Mouse (Mus musculus) 3T3-L1 (cell line): Measurements from ENCODE around the gene Trim14.
A peak's percentile ranks its signal among the peaks of the same experiment; 100 is the strongest.

Source experiments
- DNase-seq: peaks from one replicate; pipeline ENCODE4 v3.0.0-alpha.2; 2015; ENCODE audit warnings: low read depth, low spot score

The Trim14 gene

GRCm38 (mm10) chr4:46485696-46486417 is 50.1 kb downstream of the Trim14 start:
- peak; percentile 49 for DNase-seq

DNA sequence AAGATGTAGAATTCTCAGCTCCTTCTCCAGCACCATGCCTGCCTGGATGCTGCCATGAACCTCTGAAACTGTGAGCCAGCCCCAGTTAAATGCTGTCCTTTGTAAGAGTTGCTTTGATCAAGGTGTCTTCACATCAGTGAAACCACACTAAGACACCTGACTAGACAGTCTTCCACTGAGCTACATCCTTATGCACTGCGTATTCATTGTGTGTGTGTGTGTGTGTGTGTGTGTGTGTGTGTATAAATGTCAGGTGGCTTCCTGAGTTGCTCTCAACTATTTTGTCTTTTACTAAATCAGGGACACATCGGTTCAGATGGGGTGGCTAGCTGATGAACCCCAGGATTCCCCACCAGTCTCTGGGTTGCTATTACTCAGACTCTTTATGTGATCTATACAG is 56.9 kb downstream of the Trim14 start:
- DNase-seq, result no peak

DNA sequence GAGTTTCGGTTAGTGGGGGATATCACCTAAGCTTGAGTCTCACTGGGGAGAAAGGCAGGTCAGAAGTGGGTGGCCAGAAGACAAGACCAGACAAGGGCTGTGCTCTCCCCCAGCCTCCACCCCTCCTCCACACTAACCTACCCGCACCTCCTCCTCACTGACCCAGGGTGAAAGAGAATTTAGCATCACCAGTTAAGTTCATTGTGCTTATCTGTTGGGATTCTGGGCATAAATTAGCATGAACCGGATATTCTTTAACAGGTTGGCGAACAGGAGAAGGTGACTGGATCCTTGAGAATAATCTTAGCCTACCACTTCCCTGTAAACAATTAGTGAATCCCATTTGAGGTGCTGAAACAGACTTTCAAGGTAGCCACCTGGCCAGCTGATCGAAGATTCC is 60.8 kb downstream of the Trim14 start:
- DNase-seq, result no peak

GRCm38 (mm10) chr4:46465740-46466139 is 70.2 kb downstream of the Trim14 start:
- DNase-seq, result no peak

DNA sequence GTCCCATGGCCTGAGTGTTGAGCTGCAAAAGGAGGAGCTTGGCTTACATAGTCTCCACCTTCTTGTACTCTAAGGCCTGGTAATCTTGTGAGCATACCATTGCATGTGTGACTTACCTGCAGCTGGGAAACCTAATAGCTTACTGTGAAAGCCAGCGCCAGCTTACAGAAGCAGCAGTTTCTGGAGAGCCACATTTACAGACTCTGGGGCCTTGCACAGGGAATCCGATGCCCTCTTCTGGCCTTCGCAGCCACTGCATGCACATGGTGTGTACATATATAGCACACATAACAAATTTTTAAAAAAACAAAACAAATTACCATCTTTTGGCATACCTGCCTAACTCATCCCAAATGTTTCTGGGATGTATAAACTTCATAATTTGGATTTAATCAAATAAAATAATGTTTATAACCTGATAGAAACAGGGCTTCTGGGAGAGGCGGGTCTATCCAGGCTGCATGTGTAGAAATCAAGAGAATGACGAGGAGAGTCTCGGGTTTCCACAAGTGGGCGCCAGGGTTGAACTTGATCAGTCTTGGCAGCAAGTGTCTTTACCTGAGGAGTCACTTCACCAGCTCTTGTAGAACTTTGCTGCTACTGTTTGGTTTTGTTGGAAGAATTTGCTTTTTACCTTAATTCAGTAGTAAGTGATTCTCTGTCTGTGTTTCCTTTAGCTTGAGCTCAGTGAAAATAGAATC is 72.7 kb downstream of the Trim14 start:
- DNase-seq, result peak; percentile 64

DNA sequence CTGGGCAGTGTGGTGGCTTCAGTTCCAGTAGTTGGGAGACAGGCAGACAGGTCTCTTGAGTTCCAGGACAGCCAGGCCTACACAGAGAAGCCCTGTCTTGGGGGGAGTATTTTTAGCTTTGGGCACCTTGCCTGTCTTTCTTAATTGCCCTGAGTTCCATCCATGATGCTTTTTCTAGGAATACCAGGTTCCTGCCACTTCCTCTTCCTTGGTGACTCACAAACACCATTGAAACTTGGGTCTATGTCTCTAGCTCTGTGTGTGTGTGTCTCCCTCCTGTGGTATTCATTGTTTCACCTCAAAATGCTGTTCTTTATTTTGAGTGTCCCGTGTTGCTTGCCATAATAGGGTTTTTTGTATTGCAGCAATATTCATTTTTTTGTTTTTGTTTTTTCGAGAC is 77.5 kb downstream of the Trim14 start:
- peak; percentile 38 for DNase-seq

- DNase-seq, result peak; percentile 45
Measured at GRCm38 (mm10) chr4:46457186-46457585, 78.8 kb downstream of the Trim14 start.

DNA sequence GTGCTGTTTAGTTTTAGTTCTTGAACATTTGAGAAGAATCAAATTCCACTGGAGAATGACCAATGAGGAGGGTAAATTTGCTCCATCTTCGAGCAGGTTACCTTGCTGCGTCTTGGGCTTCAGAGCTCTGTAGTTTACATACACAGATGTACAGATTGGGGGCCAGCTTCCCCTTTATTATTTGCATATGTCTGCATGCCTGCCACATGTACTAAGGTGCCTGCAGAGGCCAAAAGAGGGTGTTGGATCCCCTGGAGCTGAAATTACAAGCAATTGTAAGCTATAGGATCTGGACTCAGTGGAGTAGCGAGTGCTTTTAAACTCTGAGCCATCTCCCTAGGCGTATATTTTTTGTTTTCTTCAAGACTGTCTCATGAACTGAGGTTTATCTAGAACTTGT is 79.2 kb downstream of the Trim14 start:
- no peak for DNase-seq

DNA sequence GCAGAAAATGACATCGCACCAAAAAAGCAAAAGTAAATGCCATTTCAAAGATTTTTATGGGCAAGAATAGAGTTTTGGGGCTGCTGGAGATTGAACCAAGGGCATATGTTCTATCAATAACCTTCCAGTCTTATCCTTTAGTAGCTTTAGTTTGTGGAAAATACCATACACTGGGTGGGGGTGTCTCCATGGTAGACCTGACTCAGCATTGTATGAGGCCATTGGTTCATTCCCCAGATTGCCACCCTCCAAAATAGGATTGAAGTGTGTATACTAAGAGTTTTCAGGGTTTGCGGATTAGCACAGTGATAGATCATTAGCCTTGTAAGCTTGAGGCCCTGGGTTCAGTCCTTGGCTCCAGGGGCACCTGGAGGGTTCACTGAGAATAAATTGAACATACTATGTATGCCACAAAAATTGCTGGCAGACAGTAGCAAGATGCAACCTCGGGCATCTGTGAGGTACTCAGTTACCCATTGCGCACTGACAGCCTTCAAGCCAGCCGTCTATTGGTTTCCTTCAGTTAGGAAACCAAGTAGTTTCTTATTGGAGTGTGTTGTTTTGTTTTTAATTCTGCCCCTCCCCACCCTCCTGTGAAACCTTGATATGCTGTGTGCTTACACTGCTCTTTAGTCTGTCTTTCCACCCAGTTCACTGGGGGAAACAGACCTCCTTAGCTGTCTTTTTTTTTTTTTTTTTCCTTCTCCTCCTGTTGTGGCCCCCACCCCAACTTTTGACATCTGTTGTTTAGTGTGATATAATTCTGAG is 81.7 kb downstream of the Trim14 start:
- DNase-seq, result no peak

DNA sequence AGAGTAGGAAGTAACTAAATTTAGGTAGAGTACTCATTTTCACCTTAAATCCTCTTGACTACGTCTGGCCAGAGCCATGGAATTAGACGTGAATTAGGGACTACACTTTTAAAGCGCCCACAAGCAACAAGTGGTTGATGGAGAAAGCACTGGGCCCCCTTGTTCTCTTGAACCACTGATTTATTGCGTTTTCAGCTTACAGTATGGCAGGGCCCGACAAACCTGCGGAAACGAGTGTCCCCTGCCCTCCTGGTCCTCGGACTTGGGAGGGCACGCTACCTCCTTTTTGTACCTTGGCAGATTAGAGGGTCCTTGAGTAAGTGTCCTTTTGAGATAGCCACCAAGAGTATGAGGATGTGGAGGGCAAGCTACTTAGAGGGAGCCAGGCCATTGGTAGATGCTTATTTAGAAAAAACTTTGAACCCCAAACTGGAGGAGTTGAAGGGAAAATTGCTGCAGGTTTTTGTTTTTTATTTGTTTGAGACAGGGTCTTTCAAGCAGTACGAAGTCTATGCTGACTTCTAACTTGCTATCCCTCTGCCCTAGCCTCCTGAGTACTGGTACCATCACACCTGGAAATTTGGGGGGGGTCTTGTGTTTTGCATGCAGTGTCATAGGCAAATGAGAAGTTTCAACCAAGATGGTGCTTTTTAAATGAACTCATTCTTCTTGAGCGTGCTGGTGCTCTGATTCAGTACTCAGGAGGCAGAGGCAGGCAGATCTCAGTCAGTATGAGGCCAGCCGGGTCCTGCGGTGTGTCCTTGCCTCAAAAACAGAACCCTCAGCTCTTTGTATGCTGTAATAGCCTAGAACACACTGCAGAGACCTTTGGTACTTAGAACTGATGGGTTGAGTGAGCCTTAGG is 82.9 kb downstream of the Trim14 start:
- no peak for DNase-seq

- peak; percentile 76 for DNase-seq
Measured at GRCm38 (mm10) chr4:46452481-46452850, 83.5 kb downstream of the Trim14 start.

DNA sequence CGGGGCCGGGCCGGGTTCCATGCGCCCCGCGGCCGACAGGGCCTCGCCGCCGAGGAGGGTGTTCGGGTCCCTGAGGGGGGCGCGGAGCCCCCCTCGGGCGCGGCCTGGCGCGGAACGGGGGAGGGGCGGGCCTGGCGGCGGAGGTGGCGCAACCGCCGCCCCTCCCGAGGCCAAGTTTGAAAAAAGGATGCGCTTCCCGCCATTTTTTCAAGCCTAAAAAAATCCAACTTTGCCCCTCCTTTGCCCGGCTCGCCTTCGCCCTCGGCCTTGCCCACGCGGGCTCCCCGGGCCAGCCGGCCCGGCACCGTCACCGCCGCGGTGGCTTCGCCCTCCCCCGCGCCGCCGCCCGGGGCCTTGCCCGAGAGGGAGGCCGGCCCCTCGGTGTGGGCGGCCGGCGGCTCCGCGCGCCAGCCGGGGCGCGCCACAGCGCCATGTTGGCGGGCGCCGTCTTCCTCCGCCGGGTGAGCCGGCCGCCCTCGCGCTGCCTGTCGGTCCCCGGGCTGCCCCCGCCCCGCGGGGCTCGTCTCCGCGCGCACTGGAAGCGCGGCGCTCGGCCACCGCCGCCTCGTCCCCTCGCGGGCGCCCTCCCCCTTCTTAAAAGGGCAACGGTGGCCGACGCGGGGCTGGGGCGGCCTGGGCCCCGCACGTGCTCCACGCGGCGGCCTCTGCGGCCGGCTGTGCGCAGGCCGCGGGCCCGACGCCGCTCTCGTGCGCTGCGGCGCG is 84.0 kb downstream of the Trim14 start:
- peak; percentile 54 for DNase-seq

- DNase-seq, result no peak
Measured at GRCm38 (mm10) chr4:46451240-46451757, 84.6 kb downstream of the Trim14 start.

DNA sequence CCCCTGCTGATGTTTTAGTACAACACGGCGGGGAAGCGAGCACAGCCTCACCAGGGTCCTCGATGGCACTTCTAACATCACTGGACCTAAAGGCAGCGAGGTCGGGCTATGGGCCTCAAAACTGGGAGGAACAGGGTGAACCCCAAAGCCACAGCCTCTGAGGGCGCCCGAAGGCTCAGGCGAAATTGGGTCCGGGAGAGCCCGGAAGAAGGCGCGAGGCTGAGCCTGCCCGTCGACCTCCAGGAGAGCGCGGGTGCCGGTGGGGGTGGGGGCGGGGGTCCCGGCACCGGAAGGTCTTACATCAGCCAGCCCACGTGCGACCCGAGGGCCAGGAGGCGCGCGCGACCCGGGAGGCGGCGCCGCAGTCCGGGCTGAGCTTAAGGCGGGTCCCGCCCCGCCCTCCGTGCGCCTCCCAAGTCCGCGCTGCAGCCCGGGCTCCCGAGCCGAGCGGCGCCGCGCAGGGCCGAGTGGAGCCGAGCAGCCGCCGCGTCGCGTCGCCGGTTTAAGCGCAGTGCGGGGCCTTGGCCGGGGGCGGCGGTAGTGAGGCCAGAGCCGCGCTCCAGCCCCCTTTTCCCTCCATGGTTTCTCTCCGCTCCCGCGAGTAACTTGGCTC is 85.3 kb downstream of the Trim14 start, which contains the start of gene Anp32b:
Gene Anp32b, plus strand, starts transcription at position 384 of the 613 bp plus-strand sequence.
- DNase-seq, result peak; percentile 78

GRCm38 (mm10) chr4:46450020-46450518 is 85.9 kb downstream of the Trim14 start:
- no peak for DNase-seq

GRCm38 (mm10) chr4:46448886-46449285 is 87.1 kb downstream of the Trim14 start:
- DNase-seq, result no peak

GRCm38 (mm10) chr4:46447461-46447860 is 88.5 kb downstream of the Trim14 start:
- no peak for DNase-seq

- DNase-seq, result no peak
Measured at GRCm38 (mm10) chr4:46445237-46445945, 90.5 kb downstream of the Trim14 start.
